Mouse (Mus musculus) heart, embryonic 10.5 days (tissue): ENCODE results near the gene Kif15. TPM values are rescaled to one million over a fixed set of nuclear protein-coding genes. Genes with fewer than 3 reads are reported as not detected.

Experiments
- DNase-seq: peaks from one replicate; pipeline ENCODE4 v3.0.0-alpha.2; 2017; ENCODE audit warnings: low spot score
- H3K27ac ChIP-seq: fragments of 300-500 bp; sonication (generic); 2 replicates; pipeline ENCODE4 v1.5.1; 2016; ENCODE audit warnings: mild to moderate bottlenecking
- H3K27me3 ChIP-seq: fragments of 300-500 bp; sonication (generic); 2 replicates; pipeline ENCODE4 v1.6.1; 2016; ENCODE audit warnings: mild to moderate bottlenecking; ENCODE audit not compliant: poor library complexity, insufficient read depth, severe bottlenecking
- H3K36me3 ChIP-seq: fragments of 300-500 bp; sonication (generic); 2 replicates; pipeline ENCODE4 v1.6.1; 2016; ENCODE audit warnings: mild to moderate bottlenecking, moderate library complexity
- H3K4me1 ChIP-seq: fragments of 300-500 bp; sonication (generic); 2 replicates; pipeline ENCODE4 v1.6.1; 2016; ENCODE audit warnings: mild to moderate bottlenecking
- H3K4me3 ChIP-seq: fragments of 300-500 bp; sonication (generic); 2 replicates; pipeline ENCODE4 v1.5.1; 2016; ENCODE audit warnings: mild to moderate bottlenecking, moderate library complexity
- H3K9me3 ChIP-seq: fragments of 300-500 bp; sonication (generic); 2 replicates; pipeline ENCODE4 v1.6.1; 2016; ENCODE audit warnings: mild to moderate bottlenecking, moderate library complexity
- WGBS: fragments of 180-500 bp; shearing (Covaris S2); methylation state at CpG from one replicate; pipeline ENCODE4 v1.1.7; 2016; 5-methylcytosine and 5-hydroxymethylcytosine counted together
- polyA plus RNA-seq: library from polyadenylated mRNA; unstranded; fragments of >200 nt; fragmentation: Nextera tagmentation; extraction: Ambion mirVana; gene quantifications from 2 replicates; pipeline ENCODE4 v1.2.1, GENCODE M21; 2016

The Kif15 gene
- polyA plus RNA-seq, result 37.3 and 46.9 TPM in 2 replicates

DNA sequence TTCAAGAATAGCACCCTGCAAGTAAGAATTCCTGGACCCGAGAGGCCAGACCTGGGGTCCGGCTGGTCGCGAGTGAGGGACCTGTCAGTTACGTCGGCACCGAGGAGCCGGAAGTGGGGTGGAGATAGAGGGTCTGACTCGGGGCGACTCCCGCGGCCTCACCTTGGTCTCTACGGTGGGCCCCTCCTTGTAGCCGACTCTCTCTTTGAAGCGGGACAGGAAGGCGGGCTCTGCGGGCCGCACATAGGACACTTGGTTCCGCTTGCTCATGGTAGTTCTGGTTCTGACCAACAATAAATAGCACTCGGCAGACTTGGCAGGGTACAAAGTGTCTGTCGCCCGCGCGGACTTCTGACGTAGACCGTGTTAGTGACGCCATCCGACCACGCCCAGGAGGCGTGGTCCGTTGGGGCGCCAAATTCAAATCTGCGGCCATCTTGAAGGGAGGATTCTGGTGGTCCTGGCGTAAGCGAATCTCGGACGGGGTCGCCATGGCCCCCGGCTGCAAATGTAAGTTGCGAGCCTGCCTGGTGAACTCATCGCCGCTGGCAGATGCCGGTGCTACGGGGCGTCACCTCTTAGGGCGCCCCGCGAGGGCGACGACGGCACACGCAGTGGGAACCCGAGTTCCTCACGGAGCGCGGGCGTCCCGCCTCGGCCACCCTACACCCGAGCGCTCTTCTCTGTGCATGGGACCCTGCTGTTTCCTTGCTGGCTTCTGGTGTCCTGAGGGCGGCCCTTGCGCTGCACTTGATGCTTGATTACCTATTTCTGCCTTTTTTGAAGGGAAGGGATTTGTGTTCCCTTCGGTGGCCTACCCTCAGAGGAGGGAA lies at the start of gene Kif15, which contains the start of gene 1110059G10Rik:
Gene Kif15 (plus strand): TSS at position 404 of the 833 bp plus-strand sequence.
Gene 1110059G10Rik (minus strand): TSS at position 358 of the 833 bp plus-strand sequence.
- Histone ChIP-seq H3K4me3 (peak within 1 kb of the TSS; percentile 91), H3K4me1 (peaks cover 11% of the 10 kb centered on the region), H3K9me3 (no peaks in the 10 kb centered on the region), H3K36me3 (peaks cover 9% of the 10 kb centered on the region), H3K27me3 (no peaks in the 10 kb centered on the region), H3K27ac (peak within 1 kb of the TSS; percentile 95)
- peak; percentile 96 for DNase-seq
- under 1% methylated on average over 64 of the region's 64 CpGs for WGBS

DNA sequence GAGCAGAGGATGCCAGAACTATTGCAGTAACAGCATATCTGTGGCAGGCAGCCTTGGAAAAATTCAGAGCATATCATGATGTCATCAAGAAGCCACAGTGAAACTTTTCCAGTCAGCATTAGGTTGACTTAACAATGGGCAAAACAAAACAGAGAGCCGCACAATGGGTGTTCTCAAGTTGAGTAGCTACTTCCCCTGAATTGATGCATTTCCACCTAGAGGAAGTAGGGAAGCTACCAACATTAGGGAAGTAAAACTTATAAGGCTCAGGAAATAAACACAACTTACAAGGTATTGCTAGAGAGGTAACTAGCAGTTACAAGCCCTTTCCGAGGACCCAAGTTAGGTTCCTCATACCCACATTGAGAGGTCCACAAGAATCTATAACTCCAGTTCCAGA lies 49.8 kb upstream of the Kif15 start:
- Histone ChIP-seq H3K36me3 (peaks cover 6% of the 10 kb centered on the region), H3K4me3 (no peak overlapping the region), H3K4me1 (0 out of 2 replicates have a peak, but pooled peaks cover 9% of the 10 kb centered on the region), H3K9me3 (no peaks in the 10 kb centered on the region), H3K27ac (no peak overlapping the region), H3K27me3 (no peaks in the 10 kb centered on the region)
- no peak for DNase-seq
- 83% methylated on average over 2 of the region's 2 CpGs for WGBS

DNA sequence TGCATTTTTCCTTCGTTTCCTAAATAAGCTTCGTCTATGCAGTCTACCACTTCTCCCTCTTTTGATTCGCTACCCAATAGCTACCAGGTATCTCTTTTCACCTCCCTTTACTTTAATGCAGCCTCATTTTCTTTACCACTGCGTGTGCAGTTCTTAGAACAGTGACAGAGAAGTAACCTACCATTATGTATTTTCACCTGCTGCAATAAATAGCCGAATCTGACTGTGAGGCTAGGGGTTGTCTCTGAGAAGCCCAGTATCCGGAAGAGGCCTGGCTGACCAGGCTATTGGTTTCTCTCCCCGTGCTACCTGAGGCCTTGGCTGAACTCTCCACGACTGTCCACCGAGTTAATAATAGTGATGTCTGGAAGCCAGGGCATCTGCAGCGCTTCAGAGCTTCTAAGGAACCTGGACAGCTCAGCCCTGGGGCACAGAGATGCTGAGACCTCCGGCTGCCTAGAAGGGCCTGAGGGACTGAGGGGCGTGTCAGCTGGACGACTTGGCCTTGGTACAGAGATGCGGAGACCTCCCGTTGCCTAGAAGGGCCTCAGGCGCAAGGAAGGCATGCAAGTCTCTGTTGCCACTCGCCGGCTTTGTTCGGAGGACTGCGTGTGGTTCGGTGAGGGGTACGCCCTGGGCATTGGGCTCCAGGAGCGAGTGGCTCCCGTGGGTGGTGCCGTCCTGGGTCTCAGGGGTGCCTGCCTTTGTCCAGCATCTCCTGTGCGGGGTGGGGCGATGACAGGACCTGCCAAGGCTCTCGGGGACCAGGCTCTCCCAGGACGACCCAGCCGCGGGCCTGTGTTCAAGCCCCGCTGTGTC lies 47.9 kb upstream of the Kif15 start:
- 16% methylated on average over 32 of the region's 32 CpGs for WGBS
- H3K4me1 ChIP-seq, result 0 out of 2 replicates have a peak, but pooled peaks cover 9% of the 10 kb centered on the region
- peak overlapping the region; percentile 88 for H3K27ac ChIP-seq
- no peaks in the 10 kb centered on the region for H3K9me3 ChIP-seq
- H3K27me3 ChIP-seq, result no peaks in the 10 kb centered on the region
- H3K4me3 ChIP-seq, result peak overlapping the region; percentile 69
- DNase-seq, result peak; percentile 92
- H3K36me3 ChIP-seq, result peaks cover 12% of the 10 kb centered on the region

DNA sequence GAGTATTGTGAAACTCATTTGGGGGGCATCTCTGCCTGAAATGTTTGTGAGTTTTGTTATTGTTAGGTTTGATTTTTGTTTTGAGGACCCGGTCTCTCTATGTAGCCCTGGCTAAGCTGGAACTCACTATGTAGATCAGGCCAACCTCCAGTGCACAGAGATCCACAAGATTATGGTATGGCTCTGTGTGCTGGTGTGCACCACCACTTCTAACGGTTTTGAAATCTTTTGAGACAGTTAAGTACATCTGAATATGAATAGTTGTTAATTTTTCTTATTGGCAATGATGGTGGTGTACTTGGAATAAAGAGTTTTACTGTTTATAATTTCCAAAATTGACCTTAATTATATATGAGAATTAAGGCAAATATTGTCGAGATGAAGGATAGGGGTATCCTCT lies 28.4 kb upstream of the Kif15 start:
- peaks cover 27% of the 10 kb centered on the region for H3K36me3 ChIP-seq
- no peaks in the 10 kb centered on the region for H3K27me3 ChIP-seq
- WGBS, result 17% methylated on average over 3 of the region's 3 CpGs
- no peak for DNase-seq
- H3K27ac ChIP-seq, result peak overlapping the region; percentile 98
- H3K4me3 ChIP-seq, result peak overlapping the region; percentile 97
- H3K9me3 ChIP-seq, result no peaks in the 10 kb centered on the region
- 0 out of 2 replicates have a peak, but pooled peaks cover 3% of the 10 kb centered on the region for H3K4me1 ChIP-seq

DNA sequence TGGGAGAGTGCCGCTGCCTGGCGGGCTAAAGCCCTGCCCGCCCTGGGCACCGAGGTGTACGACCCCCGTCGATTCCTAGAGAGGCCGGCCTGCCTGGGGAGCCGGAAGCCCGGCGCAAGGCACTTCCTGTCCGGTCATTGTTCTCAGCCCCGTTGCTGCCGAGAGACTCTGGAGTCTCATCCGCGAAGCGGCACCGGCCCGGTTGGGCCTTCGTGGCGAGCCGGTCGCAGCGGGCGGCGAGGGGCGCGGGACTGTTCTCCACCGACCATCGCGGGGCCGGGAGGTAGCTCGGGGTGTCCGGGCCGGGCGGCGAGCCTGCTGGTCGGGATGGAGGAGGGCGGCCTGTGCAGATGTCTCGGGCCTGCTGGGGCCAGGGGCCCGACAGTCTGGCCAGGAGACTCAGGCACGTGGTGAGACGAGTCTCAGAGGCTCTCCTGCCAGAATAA lies 27.9 kb upstream of the Kif15 start, which contains the start of gene Zfp105:
Gene Zfp105 (plus strand): TSS at position 137 of the 446 bp plus-strand sequence.
- Histone ChIP-seq H3K9me3 (no peaks in the 10 kb centered on the region), H3K27ac (peak within 1 kb of the TSS; percentile 98), H3K27me3 (no peaks in the 10 kb centered on the region), H3K4me1 (0 out of 2 replicates have a peak, but pooled peaks cover 3% of the 10 kb centered on the region), H3K36me3 (peaks cover 32% of the 10 kb centered on the region), H3K4me3 (peak within 1 kb of the TSS; percentile 97)
- peak; percentile 93 for DNase-seq
- WGBS, result under 1% methylated on average over 43 of the region's 43 CpGs

DNA sequence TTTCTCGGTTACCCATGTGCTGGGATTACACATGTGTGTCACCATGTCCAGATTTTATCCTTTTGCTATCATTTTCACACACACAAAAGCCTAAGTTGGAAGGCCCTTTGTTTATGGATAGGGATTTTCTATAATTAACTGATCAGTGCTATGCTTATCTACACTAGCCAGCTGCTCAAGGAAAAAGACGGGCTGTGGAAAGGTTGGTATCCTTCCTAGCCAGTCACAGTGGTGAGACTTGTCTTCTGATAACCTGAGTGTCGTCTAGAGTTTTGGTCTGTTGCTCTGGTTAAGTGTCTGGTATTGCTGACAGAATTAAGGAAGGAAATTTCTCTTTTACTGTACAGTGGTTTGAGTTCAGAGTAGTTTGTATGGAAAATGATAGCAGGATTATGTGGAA lies 21.9 kb upstream of the Kif15 start:
- no peak overlapping the region for H3K27ac ChIP-seq
- H3K27me3 ChIP-seq, result no peaks in the 10 kb centered on the region
- H3K9me3 ChIP-seq, result 0 out of 2 replicates have a peak, but pooled peaks cover 3% of the 10 kb centered on the region
- H3K36me3 ChIP-seq, result peaks cover 79% of the 10 kb centered on the region
- DNase-seq, result no peak
- WGBS, result 78% methylated on average over 3 of the region's 3 CpGs
- no peaks in the 10 kb centered on the region for H3K4me1 ChIP-seq
- no peak overlapping the region for H3K4me3 ChIP-seq

DNA sequence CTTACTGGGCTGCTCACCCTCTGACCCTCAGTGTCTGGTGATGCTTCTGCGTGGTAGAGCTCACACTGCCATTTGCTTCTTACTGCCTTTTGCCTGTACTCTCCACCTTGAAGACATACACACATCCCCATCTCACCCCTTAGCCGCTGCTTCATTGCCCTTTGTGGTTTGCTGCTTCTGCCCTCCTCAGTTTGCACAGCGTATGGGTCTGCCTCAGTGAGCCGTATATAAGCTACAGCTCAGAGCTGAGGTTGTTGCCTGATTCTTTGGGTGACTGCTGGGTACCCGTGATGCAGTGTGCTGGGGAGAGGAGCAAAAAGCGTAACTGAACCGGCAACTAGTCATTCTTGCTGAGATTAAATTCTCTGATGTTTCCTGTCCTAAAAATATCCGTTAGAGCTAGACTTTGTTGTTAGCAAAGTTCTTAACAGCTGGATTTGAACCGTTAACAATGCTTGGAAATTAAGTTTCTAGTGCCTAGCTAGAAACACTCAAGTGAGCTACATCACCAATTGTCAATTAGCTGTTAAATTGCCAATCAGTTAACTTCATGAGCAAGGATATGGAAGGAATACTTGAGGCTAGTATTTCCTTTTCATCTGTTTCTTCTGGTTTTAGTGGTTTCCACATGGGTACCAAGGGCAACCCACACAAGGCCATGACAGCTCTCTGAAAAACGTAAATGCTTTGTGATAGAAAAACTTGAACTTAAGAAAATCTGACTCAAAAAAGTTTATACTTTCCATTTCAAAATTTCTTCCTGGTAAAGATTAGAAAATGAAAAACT lies 47.8 kb downstream of the Kif15 start:
- peaks cover 87% of the 10 kb centered on the region for H3K36me3 ChIP-seq
- H3K27me3 ChIP-seq, result no peaks in the 10 kb centered on the region
- 92% methylated on average over 10 of the region's 10 CpGs for WGBS
- no peak overlapping the region for H3K4me3 ChIP-seq
- H3K27ac ChIP-seq, result no peak overlapping the region
- H3K9me3 ChIP-seq, result no peaks in the 10 kb centered on the region
- H3K4me1 ChIP-seq, result no peaks in the 10 kb centered on the region
- DNase-seq, result no peak

DNA sequence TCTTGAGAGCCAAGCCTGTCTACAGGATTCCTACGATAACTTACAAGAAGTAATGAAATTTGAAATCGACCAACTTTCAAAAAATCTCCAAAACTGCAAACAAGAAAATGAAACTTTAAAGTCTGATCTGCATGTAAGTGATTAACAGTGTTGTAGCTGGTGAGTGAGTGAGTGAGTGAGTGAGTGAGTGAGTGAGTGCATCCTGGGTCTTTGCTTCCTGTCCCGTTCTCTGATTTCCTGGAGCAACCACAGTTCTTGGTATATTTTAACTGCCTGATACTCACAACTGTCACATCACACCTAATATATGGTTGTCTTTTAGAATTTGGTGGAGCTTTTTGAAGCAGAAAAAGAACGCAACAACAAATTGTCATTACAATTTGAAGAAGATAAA lies 48.3 kb downstream of the Kif15 start:
- WGBS, result 97% methylated on average over 4 of the region's 4 CpGs
- Histone ChIP-seq H3K36me3 (peaks cover 88% of the 10 kb centered on the region), H3K4me3 (no peak overlapping the region), H3K9me3 (no peaks in the 10 kb centered on the region), H3K27me3 (no peaks in the 10 kb centered on the region), H3K27ac (no peak overlapping the region), H3K4me1 (no peaks in the 10 kb centered on the region)
- DNase-seq, result no peak

DNA sequence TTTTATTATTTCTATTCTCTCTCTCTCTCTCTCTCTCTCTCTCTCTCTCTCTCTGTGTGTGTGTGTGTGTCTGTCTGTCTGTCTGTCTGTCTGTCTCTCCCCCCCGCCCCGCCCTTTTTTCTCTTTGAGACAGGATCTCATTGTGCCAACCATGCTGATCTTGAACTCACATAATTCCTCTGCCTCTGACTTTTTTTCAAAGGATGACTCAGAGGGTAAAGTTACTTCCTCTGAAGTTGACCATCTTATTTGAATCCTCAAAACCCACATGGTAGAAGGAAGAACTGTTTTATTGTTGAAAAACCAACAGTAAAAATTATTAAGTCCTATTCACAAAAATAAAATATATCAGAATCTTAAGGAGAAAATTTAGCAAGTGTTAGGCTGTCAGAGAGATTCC lies 53.9 kb downstream of the Kif15 start:
- no peak for DNase-seq
- Histone ChIP-seq H3K9me3 (no peaks in the 10 kb centered on the region), H3K4me3 (no peak overlapping the region), H3K36me3 (peaks cover 97% of the 10 kb centered on the region), H3K4me1 (no peaks in the 10 kb centered on the region), H3K27ac (no peak overlapping the region), H3K27me3 (no peaks in the 10 kb centered on the region)
- 78% methylated on average over 2 of the region's 2 CpGs for WGBS

DNA sequence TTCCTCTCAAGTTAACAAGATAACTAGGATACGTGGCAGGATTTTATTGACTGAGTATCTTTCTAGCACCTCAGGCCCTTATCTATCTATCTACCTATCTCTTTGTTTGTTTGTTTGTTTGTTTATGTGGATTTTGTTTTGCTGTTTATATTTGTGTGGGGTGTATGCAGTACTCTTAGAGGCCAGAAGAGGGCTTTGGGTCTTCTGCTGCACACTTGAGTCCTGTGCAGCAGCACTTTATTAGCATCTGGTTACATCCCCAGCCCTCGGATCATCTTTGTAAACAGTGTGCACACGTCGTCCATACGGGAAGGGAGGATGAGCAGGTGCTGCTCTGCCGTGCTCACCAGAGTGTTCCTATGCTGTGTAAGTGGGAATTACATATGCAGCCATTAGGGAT lies 55.2 kb downstream of the Kif15 start:
- Histone ChIP-seq H3K27ac (no peak overlapping the region), H3K36me3 (peaks cover 97% of the 10 kb centered on the region), H3K9me3 (no peaks in the 10 kb centered on the region), H3K27me3 (no peaks in the 10 kb centered on the region), H3K4me3 (no peak overlapping the region), H3K4me1 (no peaks in the 10 kb centered on the region)
- WGBS, result 91% methylated on average over 6 of the region's 6 CpGs
- DNase-seq, result no peak

DNA sequence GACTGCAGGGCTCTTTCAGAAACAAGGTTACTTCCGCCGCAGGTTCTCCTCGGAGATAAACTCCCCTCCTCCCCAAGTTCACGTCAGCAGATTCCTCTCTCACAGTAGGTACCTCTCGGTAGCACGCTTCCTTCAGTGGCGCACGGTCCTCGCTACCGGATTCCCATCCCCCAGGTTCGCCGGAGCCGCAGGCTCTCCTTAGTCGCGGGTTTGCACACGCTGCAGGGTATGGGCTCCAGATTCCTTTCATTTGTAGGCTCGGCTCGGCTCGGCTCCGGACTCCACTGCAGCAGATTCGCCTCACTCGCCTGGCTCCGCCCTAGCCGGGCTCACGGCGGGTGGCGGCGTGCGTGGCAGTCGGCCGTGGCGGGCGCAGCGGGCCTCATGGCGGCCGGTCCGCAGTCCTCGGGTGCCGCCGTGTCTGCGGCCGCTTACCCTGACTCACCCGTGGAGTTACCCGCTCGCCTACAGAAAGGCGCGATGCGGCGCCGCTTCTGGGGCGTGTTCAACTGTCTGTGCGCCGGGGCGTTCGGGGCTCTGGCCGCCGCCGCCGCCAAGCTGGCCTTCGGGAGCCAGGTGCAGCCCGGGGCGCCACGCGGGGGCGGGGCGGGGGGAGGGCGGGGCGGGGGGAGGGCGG lies 70.3 kb downstream of the Kif15 start, which contains the start of gene Tmem42:
Gene Tmem42 (plus strand): TSS at position 332 of the 637 bp plus-strand sequence.
- WGBS, result 0% methylated on average over 48 of the region's 69 CpGs
- Histone ChIP-seq H3K4me1 (peaks cover 8% of the 10 kb centered on the region), H3K36me3 (peaks cover 26% of the 10 kb centered on the region), H3K27me3 (no peaks in the 10 kb centered on the region), H3K9me3 (no peaks in the 10 kb centered on the region), H3K4me3 (peak within 1 kb of the TSS; percentile 87), H3K27ac (peak within 1 kb of the TSS; percentile 98)
- peak; percentile 94 for DNase-seq
